Mouse (Mus musculus): ENCODE data around the gene 1700047I17Rik2.
"Not testable (repeated sequence)": the region's sequence is repeated elsewhere in the genome, so short reads cannot be mapped to it uniquely, and the experiment has no call there.

The 1700047I17Rik2 gene

DNA sequence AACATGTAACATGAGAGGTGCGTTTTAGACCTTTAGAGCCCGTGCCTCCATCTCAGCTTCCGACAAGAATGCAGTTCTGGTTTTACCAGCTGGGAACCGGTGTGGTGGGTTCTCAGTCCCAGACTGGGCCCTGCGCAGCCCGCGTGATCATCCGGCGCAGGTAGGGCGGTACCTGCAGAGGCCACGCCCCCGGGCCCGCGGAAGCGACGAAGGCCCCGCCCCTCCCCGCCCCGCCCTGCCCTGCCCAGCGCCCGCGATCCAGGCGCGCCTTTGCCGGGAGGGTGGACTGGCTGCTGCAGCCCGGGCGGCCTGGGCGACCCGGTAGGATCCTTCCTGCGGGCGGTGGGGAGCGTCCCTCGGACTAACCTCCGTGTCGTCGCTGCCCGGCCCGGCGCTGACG lies at the start of gene 1700047I17Rik2:
Gene 1700047I17Rik2, plus strand, starts transcription at position 287 of the 400 bp plus-strand sequence.
- DNase-seq: not testable (repeated sequence)

DNA sequence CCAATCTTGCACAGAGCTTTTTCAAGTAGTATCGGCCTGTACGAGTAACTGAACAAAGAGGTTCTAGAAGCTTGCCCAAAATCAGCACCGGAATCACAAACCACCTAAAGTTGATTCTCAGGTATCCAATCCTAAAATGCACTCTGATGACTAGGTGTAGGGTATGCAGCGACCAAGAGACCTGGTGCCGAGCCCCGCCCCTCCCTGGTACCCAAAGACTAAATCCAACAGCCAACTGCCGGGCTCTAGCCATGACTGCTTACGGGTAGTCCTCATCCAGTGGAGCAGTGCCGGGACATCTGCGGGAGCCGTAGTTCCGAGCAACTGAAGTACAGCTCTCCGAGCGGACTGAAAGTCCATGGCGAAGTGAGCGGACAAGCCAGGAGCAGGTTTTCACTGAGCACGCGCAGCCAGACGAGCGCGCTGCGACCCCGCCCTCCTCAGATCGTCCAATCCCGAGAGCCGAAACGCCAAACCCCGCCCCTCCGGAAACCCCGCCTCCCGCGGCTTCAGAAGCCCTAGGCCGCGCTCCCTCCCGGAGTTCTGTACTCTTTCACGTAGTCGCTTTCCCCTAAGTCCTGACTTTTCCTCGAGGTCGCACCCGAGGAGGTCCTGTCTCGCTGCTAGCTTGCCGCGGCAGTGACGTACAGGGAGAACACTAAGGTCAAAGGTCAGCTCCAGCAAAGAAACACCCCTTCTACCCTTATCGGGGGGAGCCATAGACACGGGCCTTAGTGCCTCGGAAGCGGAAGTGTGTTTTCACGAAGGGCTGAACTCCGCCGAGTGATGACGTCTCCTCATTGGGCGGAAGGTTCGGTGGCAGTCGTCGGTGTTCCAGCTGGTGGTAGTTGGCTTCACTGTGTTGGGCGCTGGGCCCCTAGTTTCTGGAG lies 44.6 kb upstream of the 1700047I17Rik2 start, which contains the start of gene Srp54b:
Gene Srp54b, plus strand, starts transcription at position 546 of the 890 bp plus-strand sequence.
- not testable (repeated sequence) for DNase-seq

DNA sequence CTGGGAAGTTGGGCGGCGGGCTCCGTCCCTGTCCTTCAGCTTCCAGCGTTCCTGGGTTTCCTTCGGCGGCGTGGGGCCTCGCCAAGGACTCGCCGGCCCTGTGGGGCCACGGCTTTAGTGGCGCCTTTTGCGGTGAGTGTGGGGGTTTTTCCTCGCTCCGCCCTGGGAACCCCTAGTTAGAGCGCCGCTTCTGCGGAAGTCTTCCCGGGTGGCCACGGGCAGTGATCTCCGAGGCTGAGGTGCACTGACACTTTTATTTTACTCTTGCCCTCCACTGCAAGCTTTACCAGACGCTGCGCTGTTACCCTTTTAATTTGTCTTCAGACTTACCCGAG lies 44.0 kb upstream of the 1700047I17Rik2 start:
- not testable (repeated sequence) for DNase-seq

DNA sequence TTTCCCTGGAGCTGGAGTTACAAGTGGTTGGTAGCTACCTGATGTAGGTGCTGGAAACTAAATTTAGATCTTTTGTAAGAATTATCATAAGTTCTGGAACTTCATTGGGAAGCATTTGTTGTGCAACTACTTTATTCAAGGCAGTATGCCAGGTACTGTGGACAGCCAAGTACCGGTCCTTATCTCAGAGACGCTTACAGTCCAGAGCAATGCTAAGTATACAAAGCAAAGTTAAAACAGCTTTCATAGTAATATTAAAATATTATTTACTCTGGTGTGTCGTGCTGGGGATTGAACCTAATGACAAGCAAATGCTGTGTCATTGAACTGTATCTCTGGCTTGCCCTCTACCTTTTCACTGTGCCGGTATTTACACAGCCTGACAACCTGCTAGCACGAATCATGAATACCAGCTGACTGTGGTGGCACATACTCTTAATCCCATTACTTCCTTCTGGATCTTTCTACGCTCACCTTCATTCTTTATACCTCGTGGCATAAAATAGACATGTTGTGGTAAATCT lies 32.3 kb upstream of the 1700047I17Rik2 start:
- DNase-seq: not testable (repeated sequence)

DNA sequence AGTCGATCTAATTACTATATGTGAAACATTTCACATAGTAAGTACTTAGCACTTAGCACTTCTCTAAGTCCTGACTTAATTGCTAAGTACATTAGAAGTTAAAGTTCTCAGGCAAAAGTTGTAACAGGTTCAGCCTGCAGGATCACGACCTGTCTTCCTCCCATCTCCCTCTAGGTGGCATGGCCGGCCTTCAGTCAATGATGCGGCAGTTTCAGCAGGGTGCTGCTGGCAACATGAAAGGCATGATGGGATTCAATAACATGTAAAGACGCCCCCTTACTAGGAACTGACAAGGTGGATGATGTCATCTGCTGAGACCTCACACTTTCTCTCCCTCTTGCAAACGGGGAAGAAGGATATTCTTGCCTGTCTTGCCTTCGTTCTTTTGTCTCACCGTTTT lies 11.7 kb upstream of the 1700047I17Rik2 start:
- DNase-seq: not testable (repeated sequence)

DNA sequence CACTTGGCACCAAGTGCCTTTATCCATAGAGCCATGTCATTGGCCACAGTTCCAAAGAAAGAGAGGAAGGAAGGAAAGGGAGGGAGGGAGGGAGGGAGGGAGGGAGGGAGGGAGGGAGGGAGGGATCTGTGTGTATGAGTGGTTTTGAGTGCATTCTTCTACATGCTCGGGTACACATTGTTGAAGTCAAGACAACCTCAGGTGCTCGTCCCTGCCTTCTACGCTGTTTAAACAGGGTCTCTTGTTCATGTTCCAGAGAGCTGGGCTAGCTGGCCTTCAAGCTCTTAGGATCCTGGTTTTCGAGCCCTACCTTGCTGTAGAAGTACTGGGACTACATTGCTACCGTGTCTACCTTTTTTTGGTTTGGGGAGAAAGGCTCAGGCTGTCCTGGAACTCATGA lies 10.3 kb upstream of the 1700047I17Rik2 start:
- not testable (repeated sequence) for DNase-seq

DNA sequence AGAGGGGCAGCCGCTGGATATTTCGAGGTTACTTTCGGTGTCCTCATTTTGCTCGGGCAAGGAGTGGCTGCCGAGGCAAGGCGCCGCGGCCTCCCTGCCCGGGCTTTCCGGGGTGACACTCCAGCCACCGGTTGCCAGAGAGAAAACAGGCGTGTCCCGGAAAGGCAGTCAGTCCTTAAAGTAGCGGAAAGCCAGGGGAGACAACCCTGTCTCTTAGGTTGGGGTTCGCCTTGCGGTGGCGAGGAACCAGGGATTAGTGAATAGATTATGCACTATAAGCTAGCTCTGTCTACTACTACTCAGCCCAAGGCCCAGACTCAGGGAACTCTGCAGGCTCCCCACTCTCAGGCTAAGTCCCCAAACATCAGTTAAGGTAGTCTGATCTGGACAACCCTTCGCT lies 407 bp downstream of the 1700047I17Rik2 start:
- not testable (repeated sequence) for DNase-seq

DNA sequence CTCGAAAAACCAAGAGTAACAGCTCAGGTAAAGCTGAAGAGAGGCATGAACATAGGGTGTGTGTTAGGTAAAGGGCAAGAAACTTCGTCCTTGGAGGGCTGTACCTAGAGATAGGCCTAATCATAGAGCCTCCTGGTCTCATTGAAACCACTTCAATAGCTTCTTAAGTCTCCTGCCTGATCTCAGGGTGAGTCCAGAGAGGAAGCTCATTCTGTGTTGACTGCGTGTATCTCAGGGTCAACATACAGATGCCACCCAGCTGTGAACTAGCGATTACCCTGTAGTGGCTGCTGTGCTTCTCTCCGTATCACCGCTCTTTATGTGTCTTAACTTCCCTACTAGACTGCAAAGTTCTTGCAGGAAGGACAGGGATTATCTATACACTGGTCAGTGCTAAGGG lies 13.6 kb downstream of the 1700047I17Rik2 start:
- DNase-seq: not testable (repeated sequence)

DNA sequence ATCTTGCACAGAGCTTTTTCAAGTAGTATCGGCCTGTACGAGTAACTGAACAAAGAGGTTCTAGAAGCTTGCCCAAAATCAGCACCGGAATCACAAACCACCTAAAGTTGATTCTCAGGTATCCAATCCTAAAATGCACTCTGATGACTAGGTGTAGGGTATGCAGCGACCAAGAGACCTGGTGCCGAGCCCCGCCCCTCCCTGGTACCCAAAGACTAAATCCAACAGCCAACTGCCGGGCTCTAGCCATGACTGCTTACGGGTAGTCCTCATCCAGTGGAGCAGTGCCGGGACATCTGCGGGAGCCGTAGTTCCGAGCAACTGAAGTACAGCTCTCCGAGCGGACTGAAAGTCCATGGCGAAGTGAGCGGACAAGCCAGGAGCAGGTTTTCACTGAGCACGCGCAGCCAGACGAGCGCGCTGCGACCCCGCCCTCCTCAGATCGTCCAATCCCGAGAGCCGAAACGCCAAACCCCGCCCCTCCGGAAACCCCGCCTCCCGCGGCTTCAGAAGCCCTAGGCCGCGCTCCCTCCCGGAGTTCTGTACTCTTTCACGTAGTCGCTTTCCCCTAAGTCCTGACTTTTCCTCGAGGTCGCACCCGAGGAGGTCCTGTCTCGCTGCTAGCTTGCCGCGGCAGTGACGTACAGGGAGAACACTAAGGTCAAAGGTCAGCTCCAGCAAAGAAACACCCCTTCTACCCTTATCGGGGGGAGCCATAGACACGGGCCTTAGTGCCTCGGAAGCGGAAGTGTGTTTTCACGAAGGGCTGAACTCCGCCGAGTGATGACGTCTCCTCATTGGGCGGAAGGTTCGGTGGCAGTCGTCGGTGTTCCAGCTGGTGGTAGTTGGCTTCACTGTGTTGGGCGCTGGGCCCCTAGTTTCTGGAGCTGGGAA lies 30.5 kb downstream of the 1700047I17Rik2 start, which contains the start of gene Srp54c:
Gene Srp54c, plus strand, starts transcription at position 543 of the 894 bp plus-strand sequence.
- not testable (repeated sequence) for DNase-seq

DNA sequence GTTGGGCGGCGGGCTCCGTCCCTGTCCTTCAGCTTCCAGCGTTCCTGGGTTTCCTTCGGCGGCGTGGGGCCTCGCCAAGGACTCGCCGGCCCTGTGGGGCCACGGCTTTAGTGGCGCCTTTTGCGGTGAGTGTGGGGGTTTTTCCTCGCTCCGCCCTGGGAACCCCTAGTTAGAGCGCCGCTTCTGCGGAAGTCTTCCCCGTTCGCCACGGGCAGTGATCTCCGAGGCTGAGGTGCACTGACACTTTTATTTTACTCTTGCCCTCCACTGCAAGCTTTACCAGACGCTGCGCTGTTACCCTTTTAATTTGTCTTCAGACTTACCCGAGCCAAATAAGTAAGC lies 31.1 kb downstream of the 1700047I17Rik2 start:
- not testable (repeated sequence) for DNase-seq

DNA sequence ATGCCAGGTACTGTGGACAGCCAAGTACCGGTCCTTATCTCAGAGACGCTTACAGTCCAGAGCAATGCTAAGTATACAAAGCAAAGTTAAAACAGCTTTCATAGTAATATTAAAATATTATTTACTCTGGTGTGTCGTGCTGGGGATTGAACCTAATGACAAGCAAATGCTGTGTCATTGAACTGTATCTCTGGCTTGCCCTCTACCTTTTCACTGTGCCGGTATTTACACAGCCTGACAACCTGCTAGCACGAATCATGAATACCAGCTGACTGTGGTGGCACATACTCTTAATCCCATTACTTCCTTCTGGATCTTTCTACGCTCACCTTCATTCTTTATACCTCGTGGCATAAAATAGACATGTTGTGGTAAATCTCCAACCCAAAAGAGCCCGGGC lies 42.9 kb downstream of the 1700047I17Rik2 start:
- not testable (repeated sequence) for DNase-seq

DNA sequence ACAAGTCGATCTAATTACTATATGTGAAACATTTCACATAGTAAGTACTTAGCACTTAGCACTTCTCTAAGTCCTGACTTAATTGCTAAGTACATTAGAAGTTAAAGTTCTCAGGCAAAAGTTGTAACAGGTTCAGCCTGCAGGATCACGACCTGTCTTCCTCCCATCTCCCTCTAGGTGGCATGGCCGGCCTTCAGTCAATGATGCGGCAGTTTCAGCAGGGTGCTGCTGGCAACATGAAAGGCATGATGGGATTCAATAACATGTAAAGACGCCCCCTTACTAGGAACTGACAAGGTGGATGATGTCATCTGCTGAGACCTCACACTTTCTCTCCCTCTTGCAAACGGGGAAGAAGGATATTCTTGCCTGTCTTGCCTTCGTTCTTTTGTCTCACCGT lies 62.6 kb downstream of the 1700047I17Rik2 start:
- DNase-seq: not testable (repeated sequence)

DNA sequence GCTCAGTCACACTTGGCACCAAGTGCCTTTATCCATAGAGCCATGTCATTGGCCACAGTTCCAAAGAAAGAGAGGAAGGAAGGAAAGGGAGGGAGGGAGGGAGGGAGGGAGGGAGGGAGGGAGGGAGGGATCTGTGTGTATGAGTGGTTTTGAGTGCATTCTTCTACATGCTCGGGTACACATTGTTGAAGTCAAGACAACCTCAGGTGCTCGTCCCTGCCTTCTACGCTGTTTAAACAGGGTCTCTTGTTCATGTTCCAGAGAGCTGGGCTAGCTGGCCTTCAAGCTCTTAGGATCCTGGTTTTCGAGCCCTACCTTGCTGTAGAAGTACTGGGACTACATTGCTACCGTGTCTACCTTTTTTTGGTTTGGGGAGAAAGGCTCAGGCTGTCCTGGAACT lies 64.0 kb downstream of the 1700047I17Rik2 start:
- not testable (repeated sequence) for DNase-seq
